Mouse (Mus musculus) heart, postnatal 0 days (tissue): ENCODE results near the gene Rnf24.

Source experiments
- CTCF ChIP-seq: IDR thresholded peaks from 2 replicates; pipeline ENCODE4 v1.5.1; 2016; ENCODE audit warnings: antibody characterized with exemption, control low read depth, low read depth
- EP300 ChIP-seq: IDR thresholded peaks from 2 replicates; pipeline ENCODE4 v1.6.1; 2016; ENCODE audit warnings: antibody characterized with exemption, low read depth

DNA sequence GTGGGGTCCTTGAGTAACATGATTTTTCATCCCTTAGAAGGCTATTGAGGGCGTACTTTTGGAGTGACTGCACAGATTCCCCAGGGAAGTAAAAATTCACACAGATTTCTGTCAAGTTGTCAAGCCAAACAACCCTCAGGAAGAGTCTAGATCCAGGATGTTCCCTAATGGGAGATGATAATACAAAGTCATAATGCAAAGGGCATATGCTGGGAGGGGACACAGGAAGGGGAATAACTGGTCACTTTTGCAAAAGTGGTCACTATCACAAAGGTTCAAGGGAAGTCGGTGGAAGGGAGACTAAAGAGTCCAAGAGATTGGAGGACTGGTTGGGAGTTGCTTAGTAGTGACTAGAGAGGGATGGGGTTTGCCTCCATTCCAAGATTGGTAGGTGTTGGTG is 48.2 kb upstream of the Rnf24 start:
- no peak for TF ChIP-seq CTCF
- no peak for TF ChIP-seq EP300
